Mouse (Mus musculus): Measurements from ENCODE around the gene Mnd1. TPM values are rescaled to one million over a fixed set of nuclear protein-coding genes. Genes with fewer than 3 reads are reported as not detected.

Mnd1 gene
- total RNA-seq, 1 experiment: 31.9 TPM

- H3K27ac ChIP-seq (ENCODE audit: insufficient read depth, low read depth, low read length, poor library complexity, severe bottlenecking): no peak overlapping the region
- TF ChIP-seq ZNF384 (IDR thresholded peaks at IDR 0.05; ENCODE audit: low read depth, low read length): no peak
- no peak for TF ChIP-seq ZC3H11A (IDR thresholded peaks at IDR 0.05; ENCODE audit: borderline replicate concordance, low read depth, low read length)
- TF ChIP-seq MAFK (IDR thresholded peaks at IDR 0.05; ENCODE audit: insufficient read depth, low read depth, low read length): no peak
- no peak for TF ChIP-seq HCFC1 (IDR thresholded peaks at IDR 0.05; ENCODE audit: borderline replicate concordance, insufficient read depth, low read length)
- no peak for TF ChIP-seq CHD2 (IDR thresholded peaks at IDR 0.05; ENCODE audit: low read depth, low read length)
- DNase-seq (ENCODE audit: low read depth, low spot score): no peak
- in situ Hi-C loops (cut with MboI; ENCODE audit: low sequenced_read_pairs in 2 of 2, unreplicated experiment in 2 of 2): no loop called here
- H3K4me3 ChIP-seq (ENCODE audit: insufficient read depth in 1 of 2, low read depth in 1 of 2, low read length in 2 of 2, poor library complexity in 1 of 2, severe bottlenecking in 1 of 2): no peak overlapping the region
- H3K9ac ChIP-seq (ENCODE audit: insufficient read depth, low read depth, low read length, poor library complexity, severe bottlenecking): no peak overlapping the region
- peaks cover 6% of the 10 kb centered on the region; the same call in 1 of the 2 replicates for H3K36me3 ChIP-seq (ENCODE audit: control insufficient read depth, insufficient read depth, low read length, poor library complexity, severe bottlenecking)
- H3K9me3 ChIP-seq (ENCODE audit: control insufficient read depth, insufficient read depth, low read depth, low read length): peaks cover 8% of the 10 kb centered on the region; the same call in 1 of the 2 replicates
- no peaks in the 10 kb centered on the region for H3K4me1 ChIP-seq (ENCODE audit: control insufficient read depth in 2 of 2, insufficient read depth in 2 of 2, low read length in 2 of 2, poor library complexity in 1 of 2)
Measured at GRCm38 (mm10) chr3:84123461-84123860, 32.1 kb downstream of the Mnd1 start.

- Histone ChIP-seq H3K4me1 (ENCODE audit: control insufficient read depth in 2 of 2, insufficient read depth in 2 of 2, low read length in 2 of 2, poor library complexity in 1 of 2) (no peaks in the 10 kb centered on the region), H3K36me3 (ENCODE audit: control insufficient read depth, insufficient read depth, low read length, poor library complexity, severe bottlenecking) (no peaks in the 10 kb centered on the region), H3K9me3 (ENCODE audit: control insufficient read depth, insufficient read depth, low read depth, low read length) (no peaks in the 10 kb centered on the region; the same call in 1 of the 2 replicates), H3K27ac (ENCODE audit: insufficient read depth, low read depth, low read length, poor library complexity, severe bottlenecking) (no peak overlapping the region), H3K9ac (ENCODE audit: insufficient read depth, low read depth, low read length, poor library complexity, severe bottlenecking) (no peak overlapping the region), H3K4me3 (ENCODE audit: insufficient read depth in 1 of 2, low read depth in 1 of 2, low read length in 2 of 2, poor library complexity in 1 of 2, severe bottlenecking in 1 of 2) (no peak overlapping the region)
- in situ Hi-C loops (cut with MboI; ENCODE audit: low sequenced_read_pairs in 2 of 2, unreplicated experiment in 2 of 2): no loop called here
- TF ChIP-seq ZNF384 (IDR thresholded peaks at IDR 0.05; ENCODE audit: low read depth, low read length) (no peak), MAFK (IDR thresholded peaks at IDR 0.05; ENCODE audit: insufficient read depth, low read depth, low read length) (no peak), HCFC1 (IDR thresholded peaks at IDR 0.05; ENCODE audit: borderline replicate concordance, insufficient read depth, low read length) (no peak), CHD2 (IDR thresholded peaks at IDR 0.05; ENCODE audit: low read depth, low read length) (no peak), ZC3H11A (IDR thresholded peaks at IDR 0.05; ENCODE audit: borderline replicate concordance, low read depth, low read length) (no peak)
- DNase-seq (ENCODE audit: low read depth, low spot score): no peak
Measured at GRCm38 (mm10) chr3:84118718-84119117, 36.9 kb downstream of the Mnd1 start.

GRCm38 (mm10) chr3:84118178-84118577, 37.4 kb downstream of the Mnd1 start:
- no peak for DNase-seq (ENCODE audit: low read depth, low spot score)

GRCm38 (mm10) chr3:84108614-84109013, 47.0 kb downstream of the Mnd1 start:
- no peaks in the 10 kb centered on the region for H3K4me1 ChIP-seq (ENCODE audit: control insufficient read depth in 2 of 2, insufficient read depth in 2 of 2, low read length in 2 of 2, poor library complexity in 1 of 2)
- DNase-seq (ENCODE audit: low read depth, low spot score): no peak
- no peak overlapping the region for H3K27ac ChIP-seq (ENCODE audit: insufficient read depth, low read depth, low read length, poor library complexity, severe bottlenecking)
- in situ Hi-C loops (cut with MboI; ENCODE audit: low sequenced_read_pairs in 2 of 2, unreplicated experiment in 2 of 2): no loop called here
- H3K36me3 ChIP-seq (ENCODE audit: control insufficient read depth, insufficient read depth, low read length, poor library complexity, severe bottlenecking): no peaks in the 10 kb centered on the region
- TF ChIP-seq ZNF384 (IDR thresholded peaks at IDR 0.05; ENCODE audit: low read depth, low read length) (no peak), ZC3H11A (IDR thresholded peaks at IDR 0.05; ENCODE audit: borderline replicate concordance, low read depth, low read length) (no peak), CHD2 (IDR thresholded peaks at IDR 0.05; ENCODE audit: low read depth, low read length) (no peak), MAFK (IDR thresholded peaks at IDR 0.05; ENCODE audit: insufficient read depth, low read depth, low read length) (no peak)
- H3K4me3 ChIP-seq (ENCODE audit: insufficient read depth in 1 of 2, low read depth in 1 of 2, low read length in 2 of 2, poor library complexity in 1 of 2, severe bottlenecking in 1 of 2): no peak overlapping the region
- no peaks in the 10 kb centered on the region for H3K9me3 ChIP-seq (ENCODE audit: control insufficient read depth, insufficient read depth, low read depth, low read length)
- H3K9ac ChIP-seq (ENCODE audit: insufficient read depth, low read depth, low read length, poor library complexity, severe bottlenecking): no peak overlapping the region

More at GRCm38 (mm10) chr3:84118178-84118577, 37.4 kb downstream of the Mnd1 start:
- no peak overlapping the region for H3K9ac ChIP-seq (ENCODE audit: insufficient read depth, low read depth, low read length, poor library complexity, severe bottlenecking)
- H3K9me3 ChIP-seq (ENCODE audit: control insufficient read depth, insufficient read depth, low read depth, low read length): no peaks in the 10 kb centered on the region
- H3K36me3 ChIP-seq (ENCODE audit: control insufficient read depth, insufficient read depth, low read length, poor library complexity, severe bottlenecking): no peaks in the 10 kb centered on the region
- no peak overlapping the region for H3K4me3 ChIP-seq (ENCODE audit: insufficient read depth in 1 of 2, low read depth in 1 of 2, low read length in 2 of 2, poor library complexity in 1 of 2, severe bottlenecking in 1 of 2)
- no peaks in the 10 kb centered on the region for H3K4me1 ChIP-seq (ENCODE audit: control insufficient read depth in 2 of 2, insufficient read depth in 2 of 2, low read length in 2 of 2, poor library complexity in 1 of 2)
- in situ Hi-C loops (cut with MboI; ENCODE audit: low sequenced_read_pairs in 2 of 2, unreplicated experiment in 2 of 2): no loop called here
- TF ChIP-seq HCFC1 (IDR thresholded peaks at IDR 0.05; ENCODE audit: borderline replicate concordance, insufficient read depth, low read length) (no peak), CHD2 (IDR thresholded peaks at IDR 0.05; ENCODE audit: low read depth, low read length) (no peak), MAFK (IDR thresholded peaks at IDR 0.05; ENCODE audit: insufficient read depth, low read depth, low read length) (no peak), ZC3H11A (IDR thresholded peaks at IDR 0.05; ENCODE audit: borderline replicate concordance, low read depth, low read length) (no peak), ZNF384 (IDR thresholded peaks at IDR 0.05; ENCODE audit: low read depth, low read length) (no peak)
- H3K27ac ChIP-seq (ENCODE audit: insufficient read depth, low read depth, low read length, poor library complexity, severe bottlenecking): no peak overlapping the region

GRCm38 (mm10) chr3:84106106-84106505, 49.5 kb downstream of the Mnd1 start:
- in situ Hi-C loops (cut with MboI; ENCODE audit: low sequenced_read_pairs in 2 of 2, unreplicated experiment in 2 of 2): no loop called here
- Histone ChIP-seq H3K4me1 (ENCODE audit: control insufficient read depth in 2 of 2, insufficient read depth in 2 of 2, low read length in 2 of 2, poor library complexity in 1 of 2) (no peaks in the 10 kb centered on the region), H3K9ac (ENCODE audit: insufficient read depth, low read depth, low read length, poor library complexity, severe bottlenecking) (no peak overlapping the region), H3K4me3 (ENCODE audit: insufficient read depth in 1 of 2, low read depth in 1 of 2, low read length in 2 of 2, poor library complexity in 1 of 2, severe bottlenecking in 1 of 2) (no peak overlapping the region), H3K27ac (ENCODE audit: insufficient read depth, low read depth, low read length, poor library complexity, severe bottlenecking) (no peak overlapping the region), H3K9me3 (ENCODE audit: control insufficient read depth, insufficient read depth, low read depth, low read length) (no peaks in the 10 kb centered on the region), H3K36me3 (ENCODE audit: control insufficient read depth, insufficient read depth, low read length, poor library complexity, severe bottlenecking) (no peaks in the 10 kb centered on the region)
- DNase-seq (ENCODE audit: low read depth, low spot score): no peak
- TF ChIP-seq MAFK (IDR thresholded peaks at IDR 0.05; ENCODE audit: insufficient read depth, low read depth, low read length): no peak
- no peak for TF ChIP-seq ZC3H11A (IDR thresholded peaks at IDR 0.05; ENCODE audit: borderline replicate concordance, low read depth, low read length)
- no peak for TF ChIP-seq CHD2 (IDR thresholded peaks at IDR 0.05; ENCODE audit: low read depth, low read length)
- TF ChIP-seq ZNF384 (IDR thresholded peaks at IDR 0.05; ENCODE audit: low read depth, low read length): no peak
- no peak for TF ChIP-seq HCFC1 (IDR thresholded peaks at IDR 0.05; ENCODE audit: borderline replicate concordance, insufficient read depth, low read length)

Data from ES-E14 (cell line).